Mouse (Mus musculus) liver, embryonic 15.5 days (tissue): Measurements from ENCODE around the gene Pdpr. TPM values are rescaled to one million over a fixed set of nuclear protein-coding genes. Genes with fewer than 3 reads are reported as not detected.

ENCODE experiments used
- ATAC-seq: fragments of 200-750 bp; cut with Nextera tagmentation; 2 replicates; pipeline ENCODE4 v1.8.0; 2017; ENCODE audit warnings: moderate number of reproducible peaks, mild to moderate bottlenecking, moderate library complexity; ENCODE audit not compliant: insufficient read depth
- H3K27ac ChIP-seq: fragments of 300-500 bp; sonication (generic); replicated peaks from 2 replicates; pipeline ENCODE4 v1.5.1; 2015; ENCODE audit warnings: mild to moderate bottlenecking, inconsistent platforms
- H3K27me3 ChIP-seq: fragments of 300-500 bp; sonication (generic); 2 replicates; pipeline ENCODE4 v1.6.1; 2015; ENCODE audit warnings: mild to moderate bottlenecking, inconsistent platforms
- H3K36me3 ChIP-seq: fragments of 300-500 bp; sonication (generic); replicated peaks from 2 replicates; pipeline ENCODE4 v1.6.1; 2015; ENCODE audit warnings: moderate library complexity, mild to moderate bottlenecking, inconsistent platforms
- H3K4me1 ChIP-seq: fragments of 300-500 bp; sonication (generic); replicated peaks from 2 replicates; pipeline ENCODE4 v1.6.1; 2015; ENCODE audit warnings: inconsistent platforms
- H3K4me2 ChIP-seq: fragments of 300-500 bp; sonication (generic); 2 replicates; pipeline ENCODE4 v1.6.1; 2015; ENCODE audit warnings: moderate library complexity, mild to moderate bottlenecking, inconsistent platforms
- H3K4me3 ChIP-seq: fragments of 300-500 bp; sonication (generic); replicated peaks from 2 replicates; pipeline ENCODE4 v1.5.1; 2015; ENCODE audit warnings: mild to moderate bottlenecking, inconsistent platforms
- H3K9ac ChIP-seq: fragments of 300-500 bp; sonication (generic); 2 replicates; pipeline ENCODE4 v1.6.1; 2015; ENCODE audit warnings: moderate library complexity, mild to moderate bottlenecking, inconsistent platforms
- H3K9me3 ChIP-seq: fragments of 300-500 bp; sonication (generic); replicated peaks from 2 replicates; pipeline ENCODE4 v1.6.1; 2016; ENCODE audit warnings: inconsistent platforms
- WGBS: fragments of 180-500 bp; shearing (Covaris S2); methylation state at CpG from one replicate; pipeline ENCODE4 v1.1.7; 2015; ENCODE audit warnings: mixed read lengths; ENCODE audit not compliant: insufficient replicate concordance; 5-methylcytosine and 5-hydroxymethylcytosine counted together
- polyA plus RNA-seq: library from polyadenylated mRNA; unstranded; fragments of >200 nt; fragmentation: Nextera tagmentation; extraction: Ambion mirVana; gene quantifications from 2 replicates; pipeline ENCODE4 v1.2.1, GENCODE M21; 2015

The Pdpr gene
- polyA plus RNA-seq, 1 experiment from 2014 or later, result 2.4 TPM

- no peak overlapping the region for H3K4me3 ChIP-seq
- WGBS, result 77% methylated on average over 5 of the region's 5 CpGs
- peaks cover 69% of the 10 kb centered on the region for H3K36me3 ChIP-seq
- no peak overlapping the region for H3K9ac ChIP-seq
- H3K27ac ChIP-seq, result no peak overlapping the region
- no peaks in the 10 kb centered on the region for H3K27me3 ChIP-seq
- H3K9me3 ChIP-seq, result no peaks in the 10 kb centered on the region
- H3K4me1 ChIP-seq, result no peaks in the 10 kb centered on the region
- ATAC-seq, result no peak
- no peak overlapping the region for H3K4me2 ChIP-seq
Observed at GRCm38 (mm10) chr8:111171661-111172060, 77.2 kb downstream of the Pdpr start.

- Histone ChIP-seq H3K27me3 (no peaks in the 10 kb centered on the region), H3K4me1 (0 out of 2 replicates have a peak, but pooled peaks cover 3% of the 10 kb centered on the region), H3K36me3 (peaks cover 37% of the 10 kb centered on the region), H3K27ac (no peak overlapping the region), H3K4me3 (no peak overlapping the region), H3K9me3 (no peaks in the 10 kb centered on the region), H3K4me2 (no peak overlapping the region), H3K9ac (no peak overlapping the region)
- no peak for ATAC-seq
- 64% methylated on average over 4 of the region's 4 CpGs for WGBS
Observed at GRCm38 (mm10) chr8:111185472-111185947, 91.1 kb downstream of the Pdpr start.

Other genes with a start within 250 kb of the Pdpr start
- 28.3 and 30.7 TPM in 2 replicates for gene Cog4, start 248.0 kb upstream of the Pdpr start, polyA plus RNA-seq
- gene Sf3b3, start 247.8 kb upstream of the Pdpr start, polyA plus RNA-seq, result 56.9 and 58.3 TPM in 2 replicates
- gene Fuk, start 192.1 kb upstream of the Pdpr start, polyA plus RNA-seq, result 2.5 and 3.3 TPM in 2 replicates
- gene St3gal2, start 174.7 kb upstream of the Pdpr start, polyA plus RNA-seq, result 21.9 and 24.6 TPM in 2 replicates
- 9.3 and 9.9 TPM in 2 replicates for gene Ddx19a, start 96.8 kb upstream of the Pdpr start, polyA plus RNA-seq
- 2.4 and 3.0 TPM in 2 replicates for gene Ddx19b, start 62.9 kb upstream of the Pdpr start, polyA plus RNA-seq
- gene Aars, start 61.5 kb upstream of the Pdpr start, polyA plus RNA-seq, result 54.0 and 55.0 TPM in 2 replicates
- gene Exosc6, start 38.3 kb upstream of the Pdpr start, polyA plus RNA-seq, result 3.5 and 6.0 TPM in 2 replicates
- not detected in 2 replicates for gene Clec18a, start 2.2 kb upstream of the Pdpr start, polyA plus RNA-seq
- gene Glg1, start 164.6 kb downstream of the Pdpr start, polyA plus RNA-seq, result 14.1 and 14.5 TPM in 2 replicates
- 44.9 and 46.4 TPM in 2 replicates for gene Rfwd3, start 205.6 kb downstream of the Pdpr start, polyA plus RNA-seq
- 3.3 and 3.7 TPM in 2 replicates for gene Mlkl, start 243.5 kb downstream of the Pdpr start, polyA plus RNA-seq